Mouse (Mus musculus): ENCODE measurements around the gene Dynll2. TPM values are rescaled to one million over a fixed set of nuclear protein-coding genes. Genes with fewer than 3 reads are reported as not detected.
A peak's percentile ranks its signal among the peaks of the same experiment; 100 is the strongest.

Dynll2 gene
- total RNA-seq (2017): 20.2 and 24.9 TPM in 2 replicates

- peak; percentile 86 for ATAC-seq (replicated peaks; ENCODE audit: low read depth, poor library complexity, severe bottlenecking)
Measured at GRCm38 (mm10) chr11:87986831-87987793, at the start of gene Dynll2. TSS of gene Dynll2 (minus strand) at chr11:87987533.

DNA sequence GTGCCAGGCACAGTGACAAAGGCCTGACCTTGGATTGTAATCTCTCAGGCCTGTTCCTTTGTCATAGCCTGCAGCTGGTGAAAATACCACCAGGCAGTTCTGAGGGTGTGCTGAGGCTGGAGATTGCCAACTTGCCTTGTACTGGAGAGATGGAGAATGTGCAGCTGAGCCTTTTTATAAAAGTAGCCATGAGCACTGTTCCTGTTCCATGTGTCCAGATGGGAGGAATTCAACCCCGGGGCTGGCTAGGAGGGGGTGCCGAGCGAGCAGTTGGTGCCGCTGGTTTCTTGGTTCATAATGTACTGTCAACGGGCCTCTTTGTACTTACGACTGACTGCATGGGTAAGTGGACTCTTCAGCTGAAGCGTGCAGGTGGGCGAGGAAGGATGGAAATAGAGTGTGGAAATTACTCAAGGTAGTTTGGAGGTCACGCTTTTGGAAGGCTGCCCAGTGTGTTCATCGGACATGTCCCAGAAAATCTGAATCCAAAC, 49.5 kb upstream of the Dynll2 start:
- no peak for ATAC-seq (replicated peaks; ENCODE audit: low read depth, poor library complexity, severe bottlenecking)

DNA sequence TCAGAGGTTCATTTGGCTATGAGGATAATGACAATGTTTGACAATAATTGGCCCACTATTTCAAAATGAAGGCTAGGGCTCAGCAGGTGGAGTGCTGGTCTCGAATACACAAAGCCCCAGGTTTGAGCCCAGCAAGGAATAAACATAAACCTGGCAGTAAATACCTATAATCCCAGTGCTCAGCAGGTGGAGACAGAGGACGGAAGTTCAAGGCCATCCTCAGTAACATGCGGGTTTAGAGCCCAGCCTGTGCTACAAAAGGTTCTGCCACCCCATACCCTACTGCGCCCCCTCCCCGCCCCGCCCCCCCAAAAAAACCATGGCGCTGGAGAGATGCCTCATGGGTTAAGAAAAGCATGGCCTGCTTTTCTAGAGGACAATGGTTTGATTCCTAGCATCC, 48.6 kb upstream of the Dynll2 start:
- no peak for ATAC-seq (replicated peaks; ENCODE audit: low read depth, poor library complexity, severe bottlenecking)

DNA sequence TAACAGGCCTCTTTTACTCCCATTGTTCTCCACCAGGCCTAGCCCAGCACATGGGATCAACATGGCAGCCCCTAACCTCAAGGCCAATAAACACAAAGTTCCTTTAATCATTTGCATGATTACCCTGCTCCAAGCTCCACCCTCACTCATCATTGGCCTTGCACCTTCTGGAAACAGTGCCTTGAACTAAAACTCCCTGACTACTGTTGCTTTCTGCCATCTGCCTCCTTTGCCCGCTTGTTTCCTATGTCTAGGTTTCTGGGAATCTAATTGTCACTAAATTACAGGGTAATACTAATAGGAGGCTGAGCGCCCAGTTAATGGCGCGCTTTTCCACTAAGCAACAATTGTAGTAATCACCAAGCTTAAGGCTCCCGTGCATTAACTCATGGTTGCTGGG, 44.4 kb upstream of the Dynll2 start:
- no peak for ATAC-seq (replicated peaks; ENCODE audit: low read depth, poor library complexity, severe bottlenecking)

GRCm38 (mm10) chr11:88030836-88031235, 43.5 kb upstream of the Dynll2 start:
- no peak for ATAC-seq (replicated peaks; ENCODE audit: low read depth, poor library complexity, severe bottlenecking)

GRCm38 (mm10) chr11:88030219-88030618, 42.9 kb upstream of the Dynll2 start:
- ATAC-seq (replicated peaks; ENCODE audit: low read depth, poor library complexity, severe bottlenecking): no peak

GRCm38 (mm10) chr11:88028193-88028684, 40.9 kb upstream of the Dynll2 start:
- no peak for ATAC-seq (replicated peaks; ENCODE audit: low read depth, poor library complexity, severe bottlenecking)

DNA sequence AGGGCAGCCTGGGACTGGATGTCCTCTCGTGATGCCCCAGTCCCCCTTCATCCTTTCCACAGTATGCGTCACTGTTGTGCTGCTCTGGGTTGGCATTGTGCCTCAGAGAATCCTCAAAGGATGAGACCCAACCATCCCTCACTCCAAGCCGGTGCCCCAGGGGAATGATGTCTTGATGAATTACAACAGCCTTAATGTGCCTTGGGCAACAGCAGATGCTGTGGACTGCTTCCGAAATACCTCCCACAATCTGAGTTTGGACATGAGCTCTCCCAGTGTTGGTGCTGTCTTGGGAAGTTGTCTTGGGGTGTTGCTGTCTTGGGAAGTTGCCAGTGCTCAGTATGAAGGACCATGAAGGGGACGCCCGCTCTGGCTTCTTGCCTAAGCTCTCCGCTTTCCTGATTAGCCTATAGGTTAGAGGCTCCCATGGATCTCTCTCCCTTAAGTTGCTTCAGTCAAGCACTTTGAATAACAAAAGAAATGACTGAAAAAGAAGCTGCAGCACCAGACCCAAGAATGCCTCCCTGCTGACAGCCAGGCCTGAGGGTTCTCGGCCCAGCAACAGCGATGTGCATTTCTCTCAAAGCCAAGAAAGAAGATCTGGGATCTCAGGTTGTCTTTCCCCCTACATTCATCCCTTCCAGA, 40.2 kb upstream of the Dynll2 start:
- no peak for ATAC-seq (replicated peaks; ENCODE audit: low read depth, poor library complexity, severe bottlenecking)

GRCm38 (mm10) chr11:88023933-88024332, 36.6 kb upstream of the Dynll2 start:
- ATAC-seq (replicated peaks; ENCODE audit: low read depth, poor library complexity, severe bottlenecking): no peak

GRCm38 (mm10) chr11:88015795-88016194, 28.5 kb upstream of the Dynll2 start:
- ATAC-seq (replicated peaks; ENCODE audit: low read depth, poor library complexity, severe bottlenecking): no peak

- ATAC-seq (replicated peaks; ENCODE audit: low read depth, poor library complexity, severe bottlenecking): no peak
Measured at GRCm38 (mm10) chr11:88015161-88015560, 27.8 kb upstream of the Dynll2 start.

DNA sequence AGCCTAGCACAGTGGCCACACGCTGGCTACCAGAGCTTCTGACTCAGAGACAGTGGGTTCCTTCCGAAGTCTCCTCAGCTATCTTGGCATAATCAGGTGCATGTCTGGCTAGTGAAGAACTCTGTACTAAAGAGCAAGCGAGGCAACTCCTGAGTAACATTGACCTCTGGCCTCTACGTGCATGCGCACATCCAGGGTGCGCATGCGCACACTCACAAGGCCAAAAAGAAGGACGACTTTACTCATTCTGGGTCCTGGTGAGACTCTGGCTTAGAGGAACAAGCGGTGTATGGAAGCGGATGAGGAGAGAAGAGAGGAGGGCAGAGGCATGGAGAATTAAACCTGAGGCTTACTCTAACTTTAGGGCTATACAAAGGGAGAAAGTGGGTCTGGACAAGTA, 26.3 kb upstream of the Dynll2 start:
- ATAC-seq (replicated peaks; ENCODE audit: low read depth, poor library complexity, severe bottlenecking): no peak

DNA sequence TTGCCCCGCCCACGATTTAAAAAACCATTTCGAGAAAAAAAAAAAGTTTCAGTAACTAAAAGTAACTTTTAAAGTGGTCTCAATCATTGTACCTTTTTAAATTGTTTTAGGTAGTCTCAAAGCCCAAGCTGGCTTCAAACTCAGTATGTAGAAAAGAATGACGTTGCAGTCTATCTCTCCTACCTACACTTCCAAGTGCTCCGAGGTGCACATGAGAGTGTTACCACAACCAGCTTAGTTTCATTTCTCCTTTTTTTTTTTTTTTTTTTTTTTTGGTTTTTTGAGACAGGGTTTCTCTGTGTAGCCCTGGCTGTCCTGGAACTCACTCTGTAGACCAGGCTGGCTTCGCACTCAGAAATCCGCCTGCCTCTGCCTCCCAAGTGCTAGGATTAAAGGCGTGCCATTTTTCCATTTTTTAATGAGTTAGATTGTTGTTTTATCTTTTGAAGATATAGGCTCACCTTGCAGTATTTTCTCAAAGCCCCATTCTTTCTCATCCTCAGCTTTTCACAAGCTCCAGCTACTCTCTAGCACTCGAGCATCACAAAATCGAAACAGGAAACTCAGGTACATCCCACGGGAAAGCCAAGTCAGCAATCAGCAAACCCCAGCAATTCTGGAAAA, 25.4 kb upstream of the Dynll2 start:
- ATAC-seq (replicated peaks; ENCODE audit: low read depth, poor library complexity, severe bottlenecking): 0 out of 2 replicates have a peak, but pooled peaks have one; percentile 47

DNA sequence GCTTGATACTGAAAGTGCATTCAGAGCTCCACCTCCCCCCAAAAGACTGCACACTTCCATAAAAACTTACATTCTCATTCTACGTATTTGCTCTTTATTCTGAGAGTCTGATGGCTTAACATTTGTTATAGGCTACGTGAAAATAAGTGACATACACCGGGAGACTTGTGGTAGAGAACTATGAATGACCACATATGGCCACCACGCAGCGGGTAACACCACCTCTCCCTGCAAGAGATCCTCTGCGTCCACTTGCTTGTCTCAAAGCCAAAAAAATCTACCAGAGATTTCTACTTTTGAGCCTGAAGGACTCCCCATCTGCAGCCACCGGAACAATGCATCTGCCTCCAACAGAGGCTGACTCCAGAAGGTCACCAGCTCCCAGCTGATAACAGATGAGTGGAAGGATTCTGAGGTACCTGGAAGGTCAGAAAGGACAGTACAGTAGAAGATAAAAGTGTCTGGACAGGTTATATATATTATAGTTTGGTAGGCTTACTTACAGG, 24.6 kb upstream of the Dynll2 start:
- ATAC-seq (replicated peaks; ENCODE audit: low read depth, poor library complexity, severe bottlenecking): no peak

GRCm38 (mm10) chr11:88011208-88011913, 24.0 kb upstream of the Dynll2 start:
- no peak for ATAC-seq (replicated peaks; ENCODE audit: low read depth, poor library complexity, severe bottlenecking)

DNA sequence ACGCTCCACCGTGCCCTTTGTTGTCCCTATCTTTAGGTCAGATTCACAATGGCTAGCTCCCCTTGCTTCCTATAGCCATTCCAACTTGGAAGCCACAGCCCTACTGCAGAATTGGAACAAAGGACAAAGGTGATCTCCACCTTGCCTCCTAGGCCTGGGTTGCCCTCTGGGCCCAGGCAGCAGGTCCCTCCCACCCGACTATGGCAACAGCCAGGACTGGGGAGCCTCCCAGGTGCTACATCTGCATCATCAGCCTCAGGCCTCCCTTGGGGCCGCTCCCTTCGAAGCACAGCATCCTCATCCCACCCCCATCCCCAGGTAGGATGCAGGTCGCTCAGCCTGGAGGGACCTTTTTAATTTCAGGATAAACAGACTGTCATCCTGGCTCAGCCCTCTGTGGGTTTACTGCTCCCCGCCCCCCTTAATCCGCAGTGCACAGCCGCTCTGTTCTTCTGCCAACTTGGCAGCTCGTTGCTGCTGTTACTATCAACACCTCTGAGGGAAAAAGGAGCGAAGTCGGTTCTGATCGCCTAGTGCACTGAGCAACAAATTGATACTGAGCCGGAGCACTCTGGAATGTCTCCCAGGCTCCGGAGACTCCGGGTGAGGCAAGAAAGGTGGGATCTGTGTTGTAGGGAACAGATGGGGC, 22.3 kb upstream of the Dynll2 start:
- no peak for ATAC-seq (replicated peaks; ENCODE audit: low read depth, poor library complexity, severe bottlenecking)

DNA sequence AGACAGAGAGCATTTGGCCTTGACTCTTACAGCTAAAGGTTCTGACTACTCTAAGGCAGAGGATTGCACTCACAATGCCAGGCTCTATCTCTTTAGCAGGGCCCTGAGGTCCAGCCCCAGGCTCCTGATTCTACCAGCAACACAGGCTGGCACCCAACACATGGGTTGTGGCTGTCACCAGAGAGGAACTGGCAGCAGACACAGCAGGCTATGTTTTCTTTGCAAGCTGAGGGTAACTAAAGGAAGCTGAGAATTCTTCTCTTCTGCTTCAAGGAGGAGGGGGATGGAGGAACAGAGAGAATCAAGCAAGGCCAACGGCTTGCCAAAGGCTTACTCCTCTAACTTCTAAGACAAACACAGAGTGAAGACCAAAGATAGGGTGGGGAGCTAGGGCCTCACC, 21.3 kb upstream of the Dynll2 start:
- ATAC-seq (replicated peaks; ENCODE audit: low read depth, poor library complexity, severe bottlenecking): no peak

DNA sequence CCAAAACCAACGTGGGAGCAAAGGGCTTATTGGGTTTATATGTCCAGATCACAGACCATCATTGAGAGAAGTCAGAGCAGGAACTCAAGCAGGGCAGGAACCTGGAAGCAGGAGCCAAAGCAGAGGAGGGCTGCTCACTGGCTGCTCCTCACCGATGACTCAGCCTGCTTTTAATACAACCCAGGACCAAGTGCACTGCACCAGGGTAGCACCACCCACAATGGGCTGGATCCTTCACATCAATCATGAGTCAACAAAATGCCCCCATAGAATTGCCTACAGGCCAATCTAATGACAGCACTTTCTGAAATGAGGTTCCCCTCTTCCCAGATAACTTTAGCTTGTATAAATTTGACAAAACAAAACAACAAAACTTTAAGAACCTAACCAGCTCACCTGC, 16.8 kb upstream of the Dynll2 start:
- ATAC-seq (replicated peaks; ENCODE audit: low read depth, poor library complexity, severe bottlenecking): no peak

GRCm38 (mm10) chr11:88002738-88003137, 15.4 kb upstream of the Dynll2 start:
- no peak for ATAC-seq (replicated peaks; ENCODE audit: low read depth, poor library complexity, severe bottlenecking)
